Mouse (Mus musculus) kidney, postnatal 25 days (tissue): ENCODE data around the gene Gatm.

Experiments
- DNase-seq, 2 experiments: peaks; one replicate each; pipeline ENCODE4 v3.0.0; 2021; ENCODE audit warnings: mixed read lengths in 2 of 2

Gatm gene

GRCm38 (mm10) chr2:122610746-122611653 lies at the start of gene Gatm:
Gatm (minus strand) TSS chr2:122611303.
- peak; percentile 77 to 92 for DNase-seq

- DNase-seq: no peak
Observed at GRCm38 (mm10) chr2:122659825-122660224, 48.7 kb upstream of the Gatm start.

- no peak for DNase-seq
Observed at GRCm38 (mm10) chr2:122657707-122658524, 46.8 kb upstream of the Gatm start.

- no peak for DNase-seq
Observed at GRCm38 (mm10) chr2:122656767-122657166, 45.7 kb upstream of the Gatm start.

- no peak for DNase-seq
Observed at GRCm38 (mm10) chr2:122656052-122656451, 44.9 kb upstream of the Gatm start.

- DNase-seq: peak; percentile 12 to 68
Observed at GRCm38 (mm10) chr2:122652096-122653084, 41.3 kb upstream of the Gatm start.

- DNase-seq: no peak
Observed at GRCm38 (mm10) chr2:122638673-122639072, 27.6 kb upstream of the Gatm start.

- no peak for DNase-seq
Observed at GRCm38 (mm10) chr2:122638029-122638428, 26.9 kb upstream of the Gatm start.

GRCm38 (mm10) chr2:122637526-122637997 lies 26.5 kb upstream of the Gatm start:
- DNase-seq: peak; percentile 84 to 86

GRCm38 (mm10) chr2:122636686-122637085 lies 25.6 kb upstream of the Gatm start, which contains the start of gene AA467197:
AA467197 (plus strand) TSS chr2:122636986.
- no peak for DNase-seq

GRCm38 (mm10) chr2:122631226-122631801 lies 20.2 kb upstream of the Gatm start:
- peak; percentile 68 to 84 for DNase-seq

- peak; percentile 87 to 95 for DNase-seq
Observed at GRCm38 (mm10) chr2:122630465-122631225, 19.5 kb upstream of the Gatm start.

GRCm38 (mm10) chr2:122629871-122630270 lies 18.8 kb upstream of the Gatm start:
- DNase-seq: no peak

- DNase-seq: peak; percentile 86 to 89
Observed at GRCm38 (mm10) chr2:122628976-122629375, 17.9 kb upstream of the Gatm start.

- DNase-seq: no peak
Observed at GRCm38 (mm10) chr2:122625930-122626329, 14.8 kb upstream of the Gatm start.

GRCm38 (mm10) chr2:122621337-122622110 lies 10.4 kb upstream of the Gatm start:
- DNase-seq: no peak

- DNase-seq: no peak
Observed at GRCm38 (mm10) chr2:122618719-122619118, 7.6 kb upstream of the Gatm start.

- DNase-seq: no peak
Observed at GRCm38 (mm10) chr2:122617792-122618191, 6.7 kb upstream of the Gatm start.

- DNase-seq: no peak
Observed at GRCm38 (mm10) chr2:122616237-122616636, 5.1 kb upstream of the Gatm start.

- no peak for DNase-seq
Observed at GRCm38 (mm10) chr2:122611654-122611973, 511 bp upstream of the Gatm start.
